Mouse (Mus musculus) myocyte (in vitro differentiated cells): ENCODE results near the gene Efcab12.

Experiments
- MAX ChIP-seq: IDR thresholded peaks from one replicate; pipeline ENCODE4 v1.6.1; 2011; ENCODE audit warnings: low read depth, mild to moderate bottlenecking, control low read depth
- MYOG ChIP-seq, 3 experiments: IDR thresholded peaks; one replicate each; pipeline ENCODE4 v1.6.1; 2011; ENCODE audit warnings: control low read depth in 2 of 3, low read depth in 2 of 3, mild to moderate bottlenecking in 2 of 3; ENCODE audit not compliant: insufficient read length in 2 of 3, control insufficient read depth in 1 of 3, insufficient read depth in 1 of 3
- POLR2A ChIP-seq: IDR thresholded peaks from one replicate; pipeline ENCODE4 v1.6.1; 2011; ENCODE audit warnings: low read depth, mild to moderate bottlenecking, control low read depth, moderate library complexity; ENCODE audit not compliant: insufficient read length
- POLR2AphosphoS2 ChIP-seq: IDR thresholded peaks from one replicate; pipeline ENCODE4 v1.6.1; 2011; ENCODE audit warnings: low read depth, control low read depth; ENCODE audit not compliant: insufficient read length
- REST ChIP-seq: IDR thresholded peaks from one replicate; pipeline ENCODE4 v1.6.1; 2011; ENCODE audit warnings: mild to moderate bottlenecking, control low read depth, moderate library complexity; ENCODE audit not compliant: insufficient read depth, insufficient read length
- TCF12 ChIP-seq: IDR thresholded peaks from one replicate; pipeline ENCODE4 v1.6.1; 2011; ENCODE audit warnings: mild to moderate bottlenecking, control low read depth; ENCODE audit not compliant: poor library complexity, insufficient read depth, severe bottlenecking
- USF1 ChIP-seq: IDR thresholded peaks from one replicate; pipeline ENCODE4 v1.6.1; 2011; ENCODE audit warnings: low read depth, mild to moderate bottlenecking, control low read depth, moderate library complexity

DNA sequence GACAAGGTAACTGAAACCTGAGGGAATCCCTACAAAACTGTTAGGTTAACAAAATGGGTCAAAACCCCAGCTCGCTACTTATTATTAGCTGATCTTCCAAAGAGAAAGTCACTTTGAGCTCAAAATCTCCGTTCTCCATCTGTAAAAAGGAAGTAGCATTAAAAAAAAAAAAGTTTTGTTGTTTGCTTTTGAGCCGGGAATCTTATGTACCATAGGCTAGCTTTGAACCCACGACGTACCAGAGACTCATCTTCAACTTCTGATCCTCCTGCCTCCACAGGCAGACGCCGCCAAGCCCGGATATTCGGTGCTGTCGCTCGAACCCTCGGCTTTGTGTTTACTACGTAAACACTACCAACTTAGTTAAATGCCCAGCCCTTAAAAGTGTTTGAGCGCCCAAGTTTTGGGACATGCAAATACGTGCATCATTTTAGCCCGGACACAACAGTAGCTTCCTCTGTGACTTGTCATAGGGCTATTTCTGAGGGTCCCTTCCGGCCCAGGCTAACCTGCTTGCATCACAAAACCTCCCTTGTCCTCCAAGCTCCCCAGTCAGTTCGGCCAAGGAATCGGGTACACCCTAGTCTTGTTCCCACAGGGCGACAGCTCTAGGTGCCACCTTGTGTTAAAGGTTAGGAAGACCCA is 14.4 kb upstream of the Efcab12 start:
- TF ChIP-seq MAX, result no peak
- no peak for TF ChIP-seq POLR2A
- TF ChIP-seq POLR2AphosphoS2, result no peak
- TF ChIP-seq USF1, result no peak
- TF ChIP-seq TCF12, result no peak
- TF ChIP-seq REST, result no peak
- no peak for TF ChIP-seq MYOG (IDR thresholded peaks at IDR 0.05; ENCODE audit: control insufficient read depth in 1 of 3, insufficient read depth in 1 of 3, insufficient read length in 2 of 3, low read depth in 2 of 3)
